Mouse (Mus musculus) ovary, adult 18-20 months (tissue): Measurements from ENCODE around the gene Rpain.

Experiments
- DNase-seq: peaks from one replicate; pipeline ENCODE4 v3.0.0; 2022; ENCODE audit warnings: low spot score, mixed read lengths

The Rpain gene

GRCm38 (mm10) chr11:71001167-71001566, 31.2 kb downstream of the Rpain start:
- DNase-seq, result no peak

DNA sequence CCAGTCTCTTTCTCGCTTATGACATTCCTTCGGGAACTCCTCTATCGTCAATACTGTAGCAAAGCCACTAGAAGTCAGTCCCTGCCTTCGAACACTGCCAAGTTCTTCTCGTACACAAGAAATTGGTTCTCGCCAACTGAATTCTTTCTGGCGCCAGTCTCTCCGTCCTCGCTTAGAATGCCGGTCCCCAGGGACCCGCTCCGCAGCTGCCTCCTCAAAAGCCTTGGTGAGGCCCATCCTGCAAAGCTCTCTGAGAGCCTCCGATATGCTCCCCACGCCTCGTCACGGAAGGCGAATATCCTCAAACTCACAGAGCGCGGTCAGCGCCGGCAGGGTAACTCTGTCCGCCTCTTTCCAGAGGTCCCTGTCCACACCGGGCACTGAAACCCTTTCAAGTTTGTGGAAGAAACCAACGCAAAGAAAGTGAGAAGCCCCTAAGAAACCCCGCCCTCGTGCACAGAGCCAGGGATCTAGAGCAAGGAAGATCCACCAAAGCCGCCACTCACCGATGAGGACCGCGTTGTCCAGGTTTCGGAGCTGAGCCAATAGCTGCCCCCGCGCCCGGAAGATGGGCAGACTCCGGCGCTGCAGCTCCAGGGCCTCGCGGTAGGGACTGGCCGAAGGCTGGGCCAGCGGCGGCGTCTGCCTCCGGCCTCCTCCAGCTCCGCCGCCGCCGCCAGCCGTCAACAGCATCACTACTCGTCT, 33.8 kb downstream of the Rpain start:
- DNase-seq, result peak; percentile 52

DNA sequence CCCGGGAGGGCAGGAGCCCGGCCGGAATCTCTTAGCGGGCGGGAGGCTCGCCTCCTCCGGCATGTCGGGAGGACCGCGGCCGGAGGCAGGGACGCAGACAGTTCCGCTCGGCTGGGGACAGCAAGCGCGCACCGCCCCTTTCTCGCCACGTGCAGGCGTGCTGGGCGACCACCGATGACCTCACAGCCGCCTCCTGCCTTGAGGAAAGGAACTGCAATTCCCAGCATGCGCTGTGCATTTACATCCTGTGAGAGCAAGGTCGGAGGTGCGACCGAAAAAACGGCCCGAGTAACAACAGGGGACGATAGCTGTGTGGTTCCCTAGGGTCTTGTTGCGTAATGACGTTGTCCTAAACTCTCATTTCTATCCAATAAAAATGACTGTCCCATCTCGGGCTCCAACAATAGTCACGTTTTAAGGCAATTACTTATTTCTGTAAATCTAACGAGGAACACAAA, 34.3 kb downstream of the Rpain start, which contains the start of gene Dhx33:
Gene Dhx33, minus strand, starts transcription at position 122 of the 458 bp plus-strand sequence.
- peak; percentile 96 for DNase-seq

DNA sequence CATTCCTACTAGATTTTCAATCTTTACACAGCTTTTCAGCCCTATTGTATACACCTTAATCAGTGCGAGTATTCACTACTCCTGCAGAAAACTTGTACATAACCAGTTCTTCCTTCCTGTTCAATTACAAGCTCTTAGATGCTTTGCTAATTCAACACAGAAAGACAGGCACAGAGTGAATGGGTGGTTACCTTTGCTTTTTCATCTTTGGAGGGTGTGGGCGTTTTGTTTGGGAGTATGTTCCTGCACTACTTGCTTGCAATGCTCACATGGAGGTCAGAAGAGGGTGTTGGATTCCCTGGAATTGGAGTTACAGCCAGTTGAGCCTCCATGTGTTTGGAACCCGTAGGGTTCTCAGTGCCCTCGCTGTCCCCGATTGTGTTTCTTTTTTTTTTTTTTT, 35.0 kb downstream of the Rpain start:
- no peak for DNase-seq

- DNase-seq, result no peak
Measured at GRCm38 (mm10) chr11:71007026-71007425, 37.0 kb downstream of the Rpain start.

GRCm38 (mm10) chr11:71007831-71008230, 37.8 kb downstream of the Rpain start:
- no peak for DNase-seq

DNA sequence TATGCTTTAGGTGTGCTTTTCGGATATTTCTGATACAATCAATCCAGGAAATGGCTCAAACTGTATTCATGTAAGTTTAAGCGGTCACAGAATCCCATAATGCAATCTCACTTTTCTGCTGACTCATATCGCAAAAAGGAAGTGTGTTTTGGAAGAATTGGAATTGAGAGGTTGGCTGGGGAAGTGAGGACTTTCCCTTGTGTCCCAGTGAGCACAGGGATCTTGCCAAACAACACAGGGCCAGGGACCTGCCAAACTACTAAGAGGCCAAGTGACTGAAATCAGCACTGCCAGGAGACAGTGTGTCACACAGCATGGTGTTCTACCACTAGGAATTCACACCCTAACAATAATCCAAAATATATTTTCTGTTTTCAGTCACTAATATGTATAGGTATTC, 38.3 kb downstream of the Rpain start:
- DNase-seq, result no peak

- DNase-seq, result no peak
Measured at GRCm38 (mm10) chr11:71012743-71013142, 42.7 kb downstream of the Rpain start.

GRCm38 (mm10) chr11:71017051-71017450, 47.0 kb downstream of the Rpain start:
- DNase-seq, result no peak

GRCm38 (mm10) chr11:71018416-71019200, 48.6 kb downstream of the Rpain start:
- no peak for DNase-seq

- DNase-seq, result peak; percentile 99
Measured at GRCm38 (mm10) chr11:71019201-71020068, 49.4 kb downstream of the Rpain start, which contains the start of the genes Mis12 and Derl2. Gene Mis12, plus strand, starts transcription at chr11:71019611. Gene Derl2, minus strand, starts transcription at chr11:71019841.
